Mouse (Mus musculus) lung, postnatal 0 days (tissue): ENCODE results near the gene Ksr2.

Experiments
- CTCF ChIP-seq: IDR thresholded peaks from 2 replicates; pipeline ENCODE4 v1.5.1; 2016; ENCODE audit warnings: antibody characterized with exemption, mild to moderate bottlenecking
- EP300 ChIP-seq: IDR thresholded peaks from 2 replicates; pipeline ENCODE4 v1.6.1; 2016; ENCODE audit warnings: antibody characterized with exemption, mild to moderate bottlenecking, control low read depth

- peak; percentile 99 for TF ChIP-seq CTCF
- TF ChIP-seq EP300, result no peak
Observed at GRCm38 (mm10) chr5:117505204-117505603, 91.4 kb downstream of the Ksr2 start.
